21 mouse cellular contexts compared by ENCODE assay signal in the genomic region with DNA sequence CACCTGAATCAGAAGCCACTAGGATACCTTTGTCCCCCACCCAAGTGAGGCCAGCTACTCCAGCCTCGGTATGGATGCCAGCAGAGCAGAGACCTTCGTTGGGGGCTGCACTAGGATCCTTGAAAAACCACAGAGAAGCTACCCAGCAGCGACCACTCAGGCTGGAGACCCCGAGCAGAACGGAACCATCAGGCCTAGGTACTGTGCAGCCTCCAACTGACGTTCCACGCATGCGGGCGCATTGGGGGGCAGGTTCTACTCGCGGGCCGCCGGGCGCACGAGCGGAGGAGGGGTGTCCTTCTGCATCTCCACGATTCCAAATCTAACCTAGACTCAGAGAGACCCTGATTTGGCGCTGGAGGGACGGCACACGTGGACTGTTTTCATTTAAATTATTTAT. TPM values are rescaled to one million over a fixed set of nuclear protein-coding genes. Genes with fewer than 3 reads are reported as not detected.
DNase-seq lines count a peak whose midpoint lies in the region; ATAC-seq and TF ChIP-seq lines count a peak whose summit lies in the region.
"Had no signal": no experiment of that assay in that cellular context is flagged by ENCODE, and none has a peak within 500 bp of the region (broad histone marks: within the 10 kb centered on the region; RNA-seq: fewer than 3 reads in every experiment).

No protein-coding gene starts in this region.

- 94% methylated on average over 20 of the region's 20 CpGs for WGBS in forebrain, embryonic 16.5 days
- WGBS in forebrain, embryonic 14.5 days = 93% methylated on average over 20 of the region's 20 CpGs
- WGBS in hindbrain, embryonic 16.5 days = 95% methylated on average over 20 of the region's 20 CpGs
- WGBS in hindbrain, embryonic 12.5 days = 95% methylated on average over 20 of the region's 20 CpGs
- WGBS in lung, embryonic 14.5 days = 94% methylated on average over 20 of the region's 20 CpGs
- 94% methylated on average over 20 of the region's 20 CpGs for WGBS in lung, adult 2 months

- no peak for TF ChIP-seq CTCF in lung, embryonic 14.5 days (IDR thresholded peaks at IDR 0.05; ENCODE audit: low read depth)
- TF ChIP-seq CTCF in lung, adult 2 months (IDR thresholded peaks at IDR 0.05; ENCODE audit: insufficient read depth, low read length) = no peak
- TF ChIP-seq CTCF in testis, adult 2 months (IDR thresholded peaks at IDR 0.05; ENCODE audit: control insufficient read depth, insufficient read depth, insufficient replicate concordance, low read depth, low read length) = no peak

- no peak overlapping the region for H3K27ac ChIP-seq in forebrain, embryonic 16.5 days (ENCODE audit: low read length)
- no peak overlapping the region for H3K27ac ChIP-seq in forebrain, embryonic 14.5 days (ENCODE audit: low read depth, low read length)
- H3K27ac ChIP-seq in hindbrain, embryonic 16.5 days (ENCODE audit: low read depth, low read length) = no peak overlapping the region
- H3K27ac ChIP-seq in hindbrain, embryonic 12.5 days = no peak overlapping the region
- no peak overlapping the region for H3K27ac ChIP-seq in lung, embryonic 14.5 days (ENCODE audit: low read depth)
- H3K27ac ChIP-seq in testis, adult 2 months (ENCODE audit: control insufficient read depth, insufficient read depth, low read depth, low read length) = peak overlapping the region; percentile 65
- H3K27ac ChIP-seq: embryonic facial prominence, embryonic 10.5 days; forebrain, embryonic 13.5 days; heart, embryonic 10.5 days; hindbrain, embryonic 15.5 days had no signal

- no peak for TF ChIP-seq POLR2A in lung, adult 2 months (IDR thresholded peaks at IDR 0.05; ENCODE audit: borderline replicate concordance, extremely low read depth, low read depth, low read length)
- TF ChIP-seq POLR2A in testis, adult 2 months (IDR thresholded peaks at IDR 0.05; ENCODE audit: control insufficient read depth, low read depth, low read length) = peak; percentile 72; the same call in 1 of the 2 replicates

- H3K36me3 ChIP-seq in forebrain, embryonic 16.5 days (ENCODE audit: control insufficient read depth, insufficient read depth) = peaks cover 2% of the 10 kb centered on the region; the same call in 1 of the 2 replicates
- H3K36me3 ChIP-seq in forebrain, embryonic 14.5 days (ENCODE audit: control insufficient read depth, insufficient read depth, low read length) = peaks cover 13% of the 10 kb centered on the region
- H3K36me3 ChIP-seq in hindbrain, embryonic 16.5 days (ENCODE audit: control insufficient read depth, insufficient read depth, low read length) = peaks cover 3% of the 10 kb centered on the region
- peaks cover 14% of the 10 kb centered on the region for H3K36me3 ChIP-seq in hindbrain, embryonic 12.5 days
- peaks cover 26% of the 10 kb centered on the region; the same call in 1 of the 2 replicates for H3K36me3 ChIP-seq in lung, embryonic 14.5 days (ENCODE audit: insufficient read depth)
- no peaks in the 10 kb centered on the region for H3K36me3 ChIP-seq in testis, adult 2 months (ENCODE audit: control insufficient read depth, insufficient read depth, low read length)

- no peaks in the 10 kb centered on the region for H3K9me3 ChIP-seq in forebrain, embryonic 16.5 days (ENCODE audit: control insufficient read depth, low read length)
- H3K9me3 ChIP-seq in forebrain, embryonic 14.5 days (replicated peaks; ENCODE audit: control insufficient read depth, low read length) = no peaks in the 10 kb centered on the region
- H3K9me3 ChIP-seq in hindbrain, embryonic 16.5 days (ENCODE audit: control insufficient read depth, low read length) = no peaks in the 10 kb centered on the region
- no peaks in the 10 kb centered on the region for H3K9me3 ChIP-seq in hindbrain, embryonic 12.5 days (replicated peaks)
- H3K9me3 ChIP-seq in lung, embryonic 14.5 days (ENCODE audit: low read depth, low read length) = no peaks in the 10 kb centered on the region
- H3K9me3 ChIP-seq: embryonic facial prominence, embryonic 10.5 days; forebrain, embryonic 13.5 days; G1E; heart, embryonic 10.5 days; heart, embryonic 15.5 days; hindbrain, embryonic 15.5 days had no signal

- no peaks in the 10 kb centered on the region for H3K27me3 ChIP-seq in forebrain, embryonic 16.5 days (replicated peaks; ENCODE audit: control insufficient read depth, insufficient read depth, low read length)
- no peaks in the 10 kb centered on the region for H3K27me3 ChIP-seq in forebrain, embryonic 14.5 days (replicated peaks; ENCODE audit: control insufficient read depth, insufficient read depth, low read length)
- no peaks in the 10 kb centered on the region for H3K27me3 ChIP-seq in hindbrain, embryonic 16.5 days (replicated peaks; ENCODE audit: control insufficient read depth, insufficient read depth, low read length)
- no peaks in the 10 kb centered on the region for H3K27me3 ChIP-seq in hindbrain, embryonic 12.5 days
- H3K27me3 ChIP-seq in lung, embryonic 14.5 days (ENCODE audit: insufficient read depth, low read length) = no peaks in the 10 kb centered on the region
- no peaks in the 10 kb centered on the region for H3K27me3 ChIP-seq in testis, adult 2 months (ENCODE audit: control insufficient read depth, insufficient read depth, low read length)
- H3K27me3 ChIP-seq: forebrain, embryonic 13.5 days; heart, embryonic 15.5 days; hindbrain, embryonic 15.5 days had no signal

- H3K4me3 ChIP-seq in forebrain, embryonic 16.5 days (replicated peaks; ENCODE audit: low read length) = no peak overlapping the region
- no peak overlapping the region for H3K4me3 ChIP-seq in forebrain, embryonic 14.5 days (ENCODE audit: low read depth, low read length)
- no peak overlapping the region for H3K4me3 ChIP-seq in hindbrain, embryonic 16.5 days (ENCODE audit: low read length)
- H3K4me3 ChIP-seq in hindbrain, embryonic 12.5 days = no peak overlapping the region
- no peak overlapping the region for H3K4me3 ChIP-seq in lung, embryonic 14.5 days (ENCODE audit: low read depth, low read length)
- no peak overlapping the region for H3K4me3 ChIP-seq in lung, adult 2 months (replicated peaks; ENCODE audit: extremely low read depth, low read depth, low read length)
- peak overlapping the region; percentile 76 for H3K4me3 ChIP-seq in testis, adult 2 months (ENCODE audit: control insufficient read depth, low read depth, low read length)
- H3K4me3 ChIP-seq: embryonic facial prominence, embryonic 10.5 days; forebrain, embryonic 13.5 days; heart, embryonic 10.5 days; heart, embryonic 15.5 days; hindbrain, embryonic 15.5 days had no signal

- H3K4me1 ChIP-seq in forebrain, embryonic 16.5 days (replicated peaks; ENCODE audit: control insufficient read depth, insufficient read depth, low read length) = peaks cover 11% of the 10 kb centered on the region; the same call in 1 of the 2 replicates
- H3K4me1 ChIP-seq in forebrain, embryonic 14.5 days (ENCODE audit: control insufficient read depth, insufficient read depth, low read length) = no peaks in the 10 kb centered on the region; the same call in 1 of the 2 replicates
- peaks cover 4% of the 10 kb centered on the region for H3K4me1 ChIP-seq in hindbrain, embryonic 16.5 days (ENCODE audit: control insufficient read depth, insufficient read depth, low read depth, low read length)
- H3K4me1 ChIP-seq in hindbrain, embryonic 12.5 days = peaks cover 7% of the 10 kb centered on the region; the same call in 1 of the 2 replicates
- H3K4me1 ChIP-seq in lung, embryonic 14.5 days (ENCODE audit: insufficient read depth) = peaks cover 3% of the 10 kb centered on the region; the same call in 1 of the 2 replicates
- no peaks in the 10 kb centered on the region for H3K4me1 ChIP-seq in lung, adult 2 months (ENCODE audit: control insufficient read depth, insufficient read depth, low read length)
- peaks cover 12% of the 10 kb centered on the region for H3K4me1 ChIP-seq in testis, adult 2 months (ENCODE audit: control insufficient read depth, insufficient read depth, low read length)
- H3K4me1 ChIP-seq: heart, embryonic 10.5 days; hindbrain, embryonic 15.5 days had no signal

- ATAC-seq in forebrain, embryonic 16.5 days = 0 out of 2 replicates have a peak, but pooled peaks have one; percentile 11
- no peak for ATAC-seq in forebrain, embryonic 14.5 days
- ATAC-seq in hindbrain, embryonic 16.5 days = peak; percentile 15; the same call in 1 of the 2 replicates
- ATAC-seq in hindbrain, embryonic 12.5 days (ENCODE audit: low FRiP score) = no peak; the same call in 1 of the 2 replicates
- peak; percentile 35; the same call in 1 of the 2 replicates for ATAC-seq in lung, embryonic 14.5 days (ENCODE audit: insufficient read depth)
- ATAC-seq: CD4-positive, CD25-positive, alpha-beta regulatory T cell, adult 4 months had no signal

- no peak overlapping the region for H3K9ac ChIP-seq in forebrain, embryonic 16.5 days (replicated peaks; ENCODE audit: low read depth, low read length)
- no peak overlapping the region for H3K9ac ChIP-seq in forebrain, embryonic 14.5 days (ENCODE audit: low read length)
- no peak overlapping the region for H3K9ac ChIP-seq in hindbrain, embryonic 16.5 days (ENCODE audit: low read depth, low read length)
- no peak overlapping the region for H3K9ac ChIP-seq in hindbrain, embryonic 12.5 days
- no peak overlapping the region for H3K9ac ChIP-seq in lung, embryonic 14.5 days
- H3K9ac ChIP-seq: forebrain, embryonic 13.5 days; heart, embryonic 15.5 days; hindbrain, embryonic 15.5 days had no signal

- no peak for DNase-seq in forebrain, embryonic 14.5 days (ENCODE audit: low spot score)
- no peak for DNase-seq in lung, embryonic 14.5 days
- DNase-seq in lung, adult 2 months = no peak
- no peak for DNase-seq in testis, postnatal 10 days (ENCODE audit: low spot score)
- DNase-seq: adrenal gland, adult 8-10 months; adrenal gland, postnatal 36 days; B cell, adult 2 months; cerebellum, adult 2 months; gastrocnemius, postnatal 36 days; heart, adult 18-20 months had no signal

- H3K4me2 ChIP-seq in forebrain, embryonic 16.5 days (ENCODE audit: low read length) = no peak overlapping the region
- no peak overlapping the region for H3K4me2 ChIP-seq in forebrain, embryonic 14.5 days (ENCODE audit: low read length)
- H3K4me2 ChIP-seq in hindbrain, embryonic 16.5 days (ENCODE audit: low read length) = no peak overlapping the region
- H3K4me2 ChIP-seq in hindbrain, embryonic 12.5 days (replicated peaks) = no peak overlapping the region
- no peak overlapping the region for H3K4me2 ChIP-seq in lung, embryonic 14.5 days
- H3K4me2 ChIP-seq: forebrain, embryonic 13.5 days; heart, embryonic 15.5 days; hindbrain, embryonic 15.5 days had no signal

RNA-seq across cellular contexts. Expression of a gene that starts 13.7 kb away (rescaled TPM):
- polyA plus RNA-seq in forebrain, embryonic 16.5 days (2015; fragmentation: Nextera tagmentation; extraction: Ambion mirVana) = 33.1 and 41.3 TPM in 2 replicates
- polyA plus RNA-seq in forebrain, embryonic 14.5 days (2014; fragmentation: Nextera tagmentation; extraction: Ambion mirVana) = 38.3 and 40.2 TPM in 2 replicates
- 14.9 and 18.8 TPM in 2 replicates for polyA plus RNA-seq in hindbrain, embryonic 16.5 days (2015; fragmentation: Nextera tagmentation; extraction: Ambion mirVana)
- polyA plus RNA-seq in hindbrain, embryonic 12.5 days (2016; fragmentation: Nextera tagmentation; extraction: Ambion mirVana) = 54.9 and 56.6 TPM in 2 replicates
- 49.2 and 52.4 TPM in 2 replicates for polyA plus RNA-seq in lung, embryonic 14.5 days (2014; fragmentation: Nextera tagmentation; extraction: Ambion mirVana)
- 3.3 and 4.6 TPM in 2 replicates for polyA plus RNA-seq in lung, adult 2 months (2012; rRNA removed)
- polyA plus RNA-seq in testis, adult 2 months (2012; rRNA removed) = 15.1 and 39.3 TPM in 2 replicates

RNA-seq across cellular contexts. Expression of a gene that starts 36.9 kb away (rescaled TPM):
- polyA plus RNA-seq in forebrain, embryonic 16.5 days (2015; fragmentation: Nextera tagmentation; extraction: Ambion mirVana) = 1.8 and 2.6 TPM in 2 replicates
- polyA plus RNA-seq in forebrain, embryonic 14.5 days (2014; fragmentation: Nextera tagmentation; extraction: Ambion mirVana) = 2.2 and 2.4 TPM in 2 replicates
- polyA plus RNA-seq in hindbrain, embryonic 16.5 days (2015; fragmentation: Nextera tagmentation; extraction: Ambion mirVana) = 2.2 and 2.3 TPM in 2 replicates
- polyA plus RNA-seq in hindbrain, embryonic 12.5 days (2016; fragmentation: Nextera tagmentation; extraction: Ambion mirVana) = 0.98 and 1.4 TPM in 2 replicates
- polyA plus RNA-seq in lung, embryonic 14.5 days (2014; fragmentation: Nextera tagmentation; extraction: Ambion mirVana) = 0.81 and 0.82 TPM in 2 replicates
- not detected in 2 replicates for polyA plus RNA-seq in lung, adult 2 months (2012; rRNA removed)
- 94.7 and 110 TPM in 2 replicates for polyA plus RNA-seq in testis, adult 2 months (2012; rRNA removed)
- polyA plus RNA-seq: CD4-positive, CD25-positive, alpha-beta regulatory T cell, adult 4 months; G1E had no signal

Comparison
In these comparisons a context has a peak if more than half of its experiments do, and no peak if none do; other contexts are left out.
1. ATAC-seq: peak in forebrain, embryonic 16.5 days (single experiment), hindbrain, embryonic 16.5 days (single experiment) and lung, embryonic 14.5 days (single experiment); none in forebrain, embryonic 14.5 days (single experiment) and hindbrain, embryonic 12.5 days (single experiment).
2. RNA of a gene that starts 36.9 kb away (polyA plus RNA-seq): 94.7 to 110 TPM in testis, adult 2 months; 2.2 to 2.3 TPM in hindbrain, embryonic 16.5 days, 2.2 to 2.4 TPM in forebrain, embryonic 14.5 days, 1.8 to 2.6 TPM in forebrain, embryonic 16.5 days, 0.98 to 1.4 TPM in hindbrain, embryonic 12.5 days, 0.81 to 0.82 TPM in lung, embryonic 14.5 days and not detected in lung, adult 2 months; every median in the first group is over 10 times any median in the second.